Mouse (Mus musculus): ENCODE measurements at regions not wholly inside any gene's neighbourhood (a gene's known extent, or its start where the extent isn't known, plus 50 kb on each side); places are given as distances from the start of the nearest gene placed in this dataset.

DNA sequence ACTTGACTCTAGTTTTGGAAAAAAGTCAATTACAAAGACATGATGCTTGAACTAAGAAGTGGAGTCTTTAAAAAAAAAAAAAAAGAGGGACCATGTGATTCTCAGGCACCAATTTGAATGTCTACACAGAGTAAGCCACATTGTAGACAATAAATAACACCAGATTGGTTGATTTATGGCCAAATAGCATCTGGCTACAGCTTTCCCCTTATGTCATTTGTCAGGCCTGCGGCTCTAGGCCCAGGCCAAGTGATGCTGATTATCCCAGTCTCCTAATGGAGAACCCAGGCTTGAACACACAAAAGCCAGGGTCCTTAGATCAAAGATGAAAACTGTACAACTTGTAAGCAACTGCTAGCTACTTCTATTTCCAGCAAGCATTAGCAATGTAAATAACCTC, 96.1 kb downstream of the Id4 start:
- TF ChIP-seq CTCF (IDR thresholded peaks at IDR 0.05; ENCODE audit: borderline replicate concordance, insufficient read depth, low read depth, low read length) (no peak), POLR2A (IDR thresholded peaks at IDR 0.05; ENCODE audit: borderline replicate concordance, insufficient read depth, low read length) (no peak)

Measured in cerebellum, adult 2 months (tissue).